Mouse (Mus musculus): Measurements from ENCODE around the gene Nfia. TPM values are rescaled to one million over a fixed set of nuclear protein-coding genes. Genes with fewer than 3 reads are reported as not detected.

Nfia gene
- polyA plus RNA-seq, 1 experiment from 2014 or later, result 31.1 TPM

DNA sequence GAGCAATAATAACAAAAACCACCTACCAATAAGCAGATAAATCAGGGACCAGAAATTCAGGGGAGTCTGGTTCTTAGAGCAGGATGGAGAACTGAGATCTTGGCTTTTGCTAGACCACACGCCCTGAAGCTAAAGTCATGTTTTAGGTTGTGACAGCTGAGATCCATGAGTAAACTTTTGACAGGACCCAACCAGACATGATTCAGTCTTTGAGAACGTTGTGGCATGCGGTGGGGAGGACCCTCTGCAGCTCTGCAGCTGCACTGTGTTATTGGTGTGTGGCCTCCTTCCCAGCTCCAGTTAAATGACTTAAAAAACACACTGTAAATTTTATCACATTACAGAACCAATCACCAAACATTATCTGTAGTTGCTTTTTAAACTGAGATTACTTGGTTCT is 87.8 kb downstream of the Nfia start:
- Histone ChIP-seq H3K4me2 (no peak overlapping the region), H3K4me3 (no peak overlapping the region), H3K27ac (replicated peaks) (no peak overlapping the region), H3K9ac (no peak overlapping the region), H3K9me3 (no peaks in the 10 kb centered on the region), H3K4me1 (peaks cover 72% of the 10 kb centered on the region), H3K36me3 (0 out of 2 replicates have a peak, but pooled peaks cover 4% of the 10 kb centered on the region), H3K27me3 (replicated peaks) (no peaks in the 10 kb centered on the region)
- 54% methylated on average over 3 of the region's 3 CpGs for WGBS
- ATAC-seq (ENCODE audit: extremely low read depth, insufficient number of reproducible peaks, low FRiP score, low TSS enrichment), result no peak

- no peaks in the 10 kb centered on the region for H3K27me3 ChIP-seq (replicated peaks)
- H3K4me1 ChIP-seq, result peaks cover 70% of the 10 kb centered on the region
- no peak overlapping the region for H3K4me2 ChIP-seq
- H3K9ac ChIP-seq, result no peak overlapping the region
- no peaks in the 10 kb centered on the region for H3K9me3 ChIP-seq
- H3K36me3 ChIP-seq, result 0 out of 2 replicates have a peak, but pooled peaks cover 4% of the 10 kb centered on the region
- no peak for ATAC-seq (ENCODE audit: extremely low read depth, insufficient number of reproducible peaks, low FRiP score, low TSS enrichment)
- 80% methylated on average over 8 of the region's 8 CpGs for WGBS
- H3K4me3 ChIP-seq, result no peak overlapping the region
- H3K27ac ChIP-seq (replicated peaks), result 0 out of 2 replicates have a peak overlapping the region, but pooled peaks have one; percentile 21
Measured at GRCm38 (mm10) chr4:97860791-97861344, 88.3 kb downstream of the Nfia start.

GRCm38 (mm10) chr4:97862379-97862778 is 89.8 kb downstream of the Nfia start:
- Histone ChIP-seq H3K27ac (replicated peaks) (no peak overlapping the region), H3K9ac (no peak overlapping the region), H3K27me3 (replicated peaks) (no peaks in the 10 kb centered on the region), H3K4me1 (peaks cover 72% of the 10 kb centered on the region), H3K4me2 (no peak overlapping the region), H3K4me3 (no peak overlapping the region), H3K9me3 (no peaks in the 10 kb centered on the region), H3K36me3 (0 out of 2 replicates have a peak, but pooled peaks cover 4% of the 10 kb centered on the region)
- 84% methylated on average over 6 of the region's 6 CpGs for WGBS
- no peak for ATAC-seq (ENCODE audit: extremely low read depth, insufficient number of reproducible peaks, low FRiP score, low TSS enrichment)

DNA sequence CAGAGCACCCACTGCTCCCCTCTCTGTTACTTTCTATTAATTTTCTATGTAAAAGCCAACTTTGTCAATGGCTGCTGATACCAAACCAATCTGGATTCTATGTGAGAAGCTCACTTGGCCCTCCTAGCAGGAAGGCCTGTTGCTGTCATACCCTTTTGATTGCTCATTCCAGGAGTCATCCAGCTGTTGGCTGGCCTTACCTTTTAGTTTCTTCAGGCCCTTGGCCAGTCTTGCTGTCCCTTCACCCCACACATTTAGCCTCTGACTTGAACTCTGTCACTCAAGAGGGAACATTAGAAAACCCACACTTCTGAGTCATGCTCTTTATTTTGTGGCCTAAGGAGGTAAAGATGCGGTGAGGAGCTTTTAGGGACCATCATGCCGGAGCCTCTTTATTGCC is 91.7 kb downstream of the Nfia start:
- no peak overlapping the region for H3K27ac ChIP-seq (replicated peaks)
- WGBS, result 88% methylated on average over 2 of the region's 2 CpGs
- ATAC-seq (ENCODE audit: extremely low read depth, insufficient number of reproducible peaks, low FRiP score, low TSS enrichment), result no peak

DNA sequence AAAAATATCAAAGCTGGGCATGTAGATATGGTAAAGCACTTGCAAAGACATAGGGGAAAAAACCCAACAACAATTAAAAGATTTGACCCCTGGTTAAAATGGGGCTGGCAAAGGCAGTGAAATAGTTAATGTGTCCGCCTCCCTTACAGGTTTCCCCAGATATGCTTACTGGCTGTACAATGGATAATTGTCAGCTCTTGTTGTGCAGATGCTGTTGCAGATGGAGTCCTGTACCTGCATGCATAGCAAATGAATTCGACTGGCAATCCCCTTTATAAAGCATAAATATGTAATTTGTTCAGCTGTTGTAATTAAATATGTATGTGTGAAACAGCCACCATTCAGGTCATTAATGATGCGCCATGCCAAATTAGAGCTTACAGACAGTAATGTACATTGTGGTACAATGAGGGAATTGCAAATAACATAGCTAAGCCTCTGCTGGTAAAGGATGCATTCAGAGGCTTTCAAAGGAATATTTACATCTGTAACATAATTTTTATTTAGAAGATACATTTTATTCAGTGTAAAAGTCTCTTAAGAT is 92.9 kb downstream of the Nfia start:
- Histone ChIP-seq H3K9me3 (no peaks in the 10 kb centered on the region), H3K9ac (no peak overlapping the region), H3K36me3 (0 out of 2 replicates have a peak, but pooled peaks cover 4% of the 10 kb centered on the region), H3K4me2 (no peak overlapping the region), H3K4me1 (peaks cover 72% of the 10 kb centered on the region), H3K4me3 (no peak overlapping the region), H3K27me3 (replicated peaks) (no peaks in the 10 kb centered on the region), H3K27ac (replicated peaks) (no peak overlapping the region)
- WGBS, result 81% methylated on average over 3 of the region's 3 CpGs
- no peak for ATAC-seq (ENCODE audit: extremely low read depth, insufficient number of reproducible peaks, low FRiP score, low TSS enrichment)

More for the DNA sequence above, 91.7 kb downstream of the Nfia start:
- no peak overlapping the region for H3K9ac ChIP-seq
- H3K4me3 ChIP-seq, result no peak overlapping the region
- H3K27me3 ChIP-seq (replicated peaks), result no peaks in the 10 kb centered on the region
- no peak overlapping the region for H3K4me2 ChIP-seq
- H3K4me1 ChIP-seq, result peaks cover 70% of the 10 kb centered on the region
- H3K36me3 ChIP-seq, result 0 out of 2 replicates have a peak, but pooled peaks cover 4% of the 10 kb centered on the region
- no peaks in the 10 kb centered on the region for H3K9me3 ChIP-seq

DNA sequence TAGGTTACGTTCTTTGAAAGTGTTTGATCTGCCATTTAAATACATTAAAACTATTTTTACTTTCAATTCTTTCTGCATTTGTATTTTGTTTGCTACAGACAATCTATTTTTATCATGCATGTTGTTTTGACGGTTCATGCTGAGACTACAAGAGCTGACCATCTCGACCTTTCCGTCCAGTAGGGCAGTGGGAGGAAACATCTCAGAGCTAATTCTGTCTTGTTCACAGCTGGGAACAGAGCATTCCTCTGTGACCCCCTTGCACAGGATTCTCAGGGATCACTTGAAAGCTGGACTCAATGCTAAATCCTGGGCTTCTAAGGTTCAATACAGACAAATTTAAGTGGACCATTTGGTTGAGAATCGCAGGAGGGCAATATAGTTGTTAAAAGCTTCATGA is 93.9 kb downstream of the Nfia start:
- Histone ChIP-seq H3K36me3 (0 out of 2 replicates have a peak, but pooled peaks cover 4% of the 10 kb centered on the region), H3K9me3 (no peaks in the 10 kb centered on the region), H3K27me3 (replicated peaks) (no peaks in the 10 kb centered on the region), H3K4me3 (no peak overlapping the region), H3K9ac (no peak overlapping the region), H3K4me1 (peaks cover 71% of the 10 kb centered on the region), H3K27ac (replicated peaks) (peak overlapping the region; percentile 67; the same call in 1 of the 2 replicates), H3K4me2 (peak overlapping the region; percentile 25)
- ATAC-seq (ENCODE audit: extremely low read depth, insufficient number of reproducible peaks, low FRiP score, low TSS enrichment), result no peak
- WGBS, result 39% methylated on average over 5 of the region's 5 CpGs

DNA sequence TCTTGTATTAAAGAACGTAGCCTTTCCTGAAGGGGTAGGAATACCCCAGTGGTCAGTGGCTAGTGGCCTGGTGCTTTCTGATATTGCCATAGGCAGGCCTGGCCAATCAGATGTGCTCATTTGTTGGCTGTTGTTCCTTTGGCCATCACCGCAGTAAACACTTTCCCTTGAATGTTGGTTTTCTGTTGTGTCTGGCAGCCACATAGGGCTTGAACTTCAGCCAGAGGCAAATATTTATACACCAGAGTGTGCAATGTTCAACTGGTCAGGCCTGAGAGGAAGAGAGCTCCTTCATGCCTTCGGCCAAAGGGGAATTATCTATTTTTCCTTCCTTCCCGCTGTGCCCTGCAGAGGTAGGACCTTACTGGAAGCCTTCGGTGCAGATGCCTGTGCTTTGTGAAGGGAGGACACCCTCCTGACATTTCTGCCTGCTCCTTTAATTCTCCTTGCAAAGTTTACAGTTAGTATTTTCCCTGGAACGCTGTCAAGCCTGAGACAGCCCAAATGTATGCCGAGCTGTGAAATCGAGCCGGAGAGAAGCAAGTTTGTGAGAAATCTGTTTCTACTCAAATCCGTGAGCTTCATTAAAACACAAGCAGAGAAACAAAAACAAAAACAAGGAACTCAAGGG is 95.9 kb downstream of the Nfia start:
- Histone ChIP-seq H3K27me3 (replicated peaks) (no peaks in the 10 kb centered on the region), H3K9ac (peak overlapping the region; percentile 48)
- no peak for ATAC-seq (ENCODE audit: extremely low read depth, insufficient number of reproducible peaks, low FRiP score, low TSS enrichment)

DNA sequence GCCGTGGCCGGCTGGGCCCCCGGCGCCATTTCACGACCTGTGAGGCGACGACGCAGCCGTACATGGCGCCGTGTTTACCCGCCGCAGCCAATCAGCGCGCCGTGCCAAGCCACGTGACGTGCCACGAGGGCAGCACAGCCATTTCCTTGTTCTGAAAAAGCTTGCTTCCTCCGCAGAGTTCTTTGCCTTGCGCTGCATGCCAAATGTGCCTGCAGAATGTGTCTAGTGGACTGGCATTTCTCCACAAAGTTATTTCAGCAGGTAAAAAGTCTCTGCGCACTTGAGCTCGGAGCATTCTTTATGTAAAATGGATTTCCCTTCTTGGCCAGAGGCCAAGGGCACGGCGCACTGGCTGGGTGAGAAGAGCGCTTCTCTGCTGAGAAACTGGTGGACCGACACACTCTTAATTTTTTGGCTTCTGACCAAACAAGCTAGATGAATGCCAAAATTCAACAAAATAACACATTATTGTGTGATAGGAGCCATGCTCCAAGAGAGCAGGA is 96.5 kb downstream of the Nfia start:
- WGBS, result 45% methylated on average over 27 of the region's 27 CpGs
- Histone ChIP-seq H3K4me1 (peaks cover 80% of the 10 kb centered on the region), H3K27me3 (replicated peaks) (no peaks in the 10 kb centered on the region), H3K9me3 (no peaks in the 10 kb centered on the region), H3K4me3 (peak overlapping the region; percentile 29), H3K27ac (replicated peaks) (peak overlapping the region; percentile 93), H3K9ac (peak overlapping the region; percentile 48), H3K4me2 (peak overlapping the region; percentile 64), H3K36me3 (no peaks in the 10 kb centered on the region)
- ATAC-seq (ENCODE audit: extremely low read depth, insufficient number of reproducible peaks, low FRiP score, low TSS enrichment), result no peak

More for the DNA sequence above, 95.9 kb downstream of the Nfia start:
- Histone ChIP-seq H3K4me1 (peaks cover 83% of the 10 kb centered on the region), H3K27ac (replicated peaks) (peak overlapping the region; percentile 93), H3K9me3 (no peaks in the 10 kb centered on the region), H3K4me3 (peak overlapping the region; percentile 29), H3K4me2 (peak overlapping the region; percentile 64), H3K36me3 (0 out of 2 replicates have a peak, but pooled peaks cover 2% of the 10 kb centered on the region)
- WGBS, result 47% methylated on average over 10 of the region's 10 CpGs

- Histone ChIP-seq H3K9ac (peak overlapping the region; percentile 48), H3K9me3 (no peaks in the 10 kb centered on the region), H3K4me2 (peak overlapping the region; percentile 64), H3K4me3 (peak overlapping the region; percentile 29), H3K36me3 (no peaks in the 10 kb centered on the region), H3K4me1 (peaks cover 80% of the 10 kb centered on the region), H3K27ac (replicated peaks) (peak overlapping the region; percentile 93), H3K27me3 (replicated peaks) (no peaks in the 10 kb centered on the region)
- no peak for ATAC-seq (ENCODE audit: extremely low read depth, insufficient number of reproducible peaks, low FRiP score, low TSS enrichment)
- 45% methylated on average over 7 of the region's 7 CpGs for WGBS
Measured at GRCm38 (mm10) chr4:97869451-97869850, 96.9 kb downstream of the Nfia start.

GRCm38 (mm10) chr4:97871770-97872439 is 99.4 kb downstream of the Nfia start:
- no peaks in the 10 kb centered on the region for H3K27me3 ChIP-seq (replicated peaks)
- no peaks in the 10 kb centered on the region for H3K9me3 ChIP-seq
- ATAC-seq (ENCODE audit: extremely low read depth, insufficient number of reproducible peaks, low FRiP score, low TSS enrichment), result no peak
- H3K4me3 ChIP-seq, result no peak overlapping the region
- H3K9ac ChIP-seq, result 0 out of 2 replicates have a peak overlapping the region, but pooled peaks have one; percentile 24
- WGBS, result 55% methylated on average over 9 of the region's 9 CpGs
- no peak overlapping the region for H3K4me2 ChIP-seq
- H3K36me3 ChIP-seq, result no peaks in the 10 kb centered on the region
- H3K4me1 ChIP-seq, result peaks cover 81% of the 10 kb centered on the region
- H3K27ac ChIP-seq (replicated peaks), result peak overlapping the region; percentile 64

DNA sequence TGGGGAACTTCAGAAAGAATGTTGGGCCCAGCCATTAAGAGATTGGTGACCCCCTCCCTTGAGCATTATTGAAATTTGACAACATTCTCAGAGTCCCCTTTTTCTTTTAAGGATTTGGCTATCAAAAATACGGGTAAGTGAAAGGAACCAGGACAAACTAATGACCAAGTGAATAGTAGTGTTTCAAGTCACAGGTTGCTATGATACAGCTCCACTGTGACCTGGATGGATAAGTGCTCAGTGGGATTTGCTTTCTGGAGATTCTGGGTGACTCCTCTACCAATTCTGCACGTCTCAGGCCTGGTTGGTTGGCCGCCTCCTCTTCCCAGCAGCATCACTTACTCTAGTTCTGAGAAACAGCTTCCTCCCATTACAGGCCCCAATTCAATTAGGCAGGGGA is 102.4 kb downstream of the Nfia start:
- H3K27me3 ChIP-seq (replicated peaks), result no peaks in the 10 kb centered on the region
- H3K4me3 ChIP-seq, result no peak overlapping the region
- no peaks in the 10 kb centered on the region for H3K9me3 ChIP-seq
- 65% methylated on average over 3 of the region's 3 CpGs for WGBS
- H3K36me3 ChIP-seq, result no peaks in the 10 kb centered on the region
- peak overlapping the region; percentile 45 for H3K27ac ChIP-seq (replicated peaks)
- H3K9ac ChIP-seq, result no peak overlapping the region
- H3K4me1 ChIP-seq, result peaks cover 80% of the 10 kb centered on the region
- no peak overlapping the region for H3K4me2 ChIP-seq
- ATAC-seq (ENCODE audit: extremely low read depth, insufficient number of reproducible peaks, low FRiP score, low TSS enrichment), result no peak
